Mouse (Mus musculus) ovary, postnatal 14 days (tissue): ENCODE data around the gene Rnf208.
A peak's percentile ranks its signal among the peaks of the same experiment; 100 is the strongest.

Experiments
- DNase-seq: peaks from one replicate; pipeline ENCODE4 v3.0.0; 2022; ENCODE audit warnings: low spot score

Rnf208 gene

DNA sequence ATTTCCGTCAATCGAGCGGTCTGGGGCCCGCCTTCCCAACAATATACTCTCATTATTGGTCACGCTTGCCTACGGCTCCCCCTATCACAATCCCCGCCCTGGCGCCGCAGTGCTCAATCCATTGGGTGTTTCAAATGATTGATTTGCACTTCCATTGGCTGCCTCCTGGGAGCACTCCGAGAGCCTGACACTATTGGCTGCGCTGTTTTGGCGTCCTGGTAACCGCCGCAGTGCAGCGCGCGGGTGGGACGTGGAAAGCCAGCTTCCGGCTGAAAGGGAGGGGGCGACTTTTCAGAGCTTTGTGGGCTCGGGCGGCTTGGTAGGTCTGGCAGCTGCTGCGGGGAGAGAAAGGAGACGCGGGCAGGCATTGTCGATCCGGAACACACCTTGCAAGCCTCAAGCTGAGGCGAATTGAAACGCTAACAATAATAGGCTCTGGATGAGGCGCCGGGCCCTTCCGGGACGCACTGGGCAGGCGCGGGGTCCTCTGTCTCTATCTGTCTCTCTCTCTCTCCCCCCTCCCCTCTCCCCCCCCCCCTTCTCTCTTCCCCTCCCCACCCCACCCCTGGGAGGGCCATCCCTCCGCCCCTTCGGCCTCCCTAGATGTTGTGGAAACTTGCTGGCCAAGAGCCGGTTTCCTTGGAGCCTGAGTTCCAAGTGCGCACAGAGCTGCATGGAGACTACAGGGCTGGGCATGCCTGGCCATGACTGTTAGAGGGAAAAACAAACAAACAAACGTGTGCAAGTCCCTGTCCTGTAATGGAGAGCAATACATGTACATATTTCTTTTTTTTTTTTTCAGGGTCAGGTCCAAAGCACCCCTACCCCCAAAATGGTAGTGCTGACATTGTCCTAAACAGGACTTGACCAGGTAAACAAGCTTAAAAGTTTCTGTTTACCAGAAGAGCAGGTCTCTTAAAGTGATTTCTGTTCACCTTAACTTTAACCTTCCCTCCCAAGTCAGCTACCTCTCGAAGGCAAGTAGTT, 17.0 kb upstream of the Rnf208 start:
- DNase-seq: peak; percentile 92

DNA sequence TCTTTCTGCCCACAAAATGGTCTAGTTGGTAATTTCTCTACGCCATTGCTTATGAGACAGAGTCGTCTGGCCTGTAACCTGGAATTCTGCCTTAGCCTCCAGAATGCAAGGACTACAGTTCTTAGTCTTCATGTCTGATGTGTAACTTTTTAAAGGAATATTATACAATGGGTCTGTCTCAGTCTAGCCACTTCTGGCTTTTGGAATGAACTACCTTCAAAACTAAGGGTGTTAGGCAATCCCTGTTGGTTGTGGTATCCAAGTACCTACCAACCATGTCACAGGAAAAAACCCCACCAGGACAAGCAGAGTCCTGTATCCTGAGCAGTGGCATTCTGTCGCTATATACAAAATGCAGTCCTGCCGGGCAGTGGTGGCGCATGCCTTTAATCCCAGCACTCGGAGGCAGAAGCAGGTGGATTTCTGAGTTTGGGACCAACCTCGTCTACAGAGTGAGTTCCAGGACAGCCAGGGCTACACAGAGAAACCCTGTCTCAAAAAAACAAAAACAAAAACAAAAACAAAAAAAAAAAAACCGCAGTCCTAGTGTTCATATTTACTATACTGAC, 16.2 kb upstream of the Rnf208 start:
- DNase-seq: no peak

- no peak for DNase-seq
Measured at GRCm38 (mm10) chr2:25226864-25227263, 15.2 kb upstream of the Rnf208 start.

DNA sequence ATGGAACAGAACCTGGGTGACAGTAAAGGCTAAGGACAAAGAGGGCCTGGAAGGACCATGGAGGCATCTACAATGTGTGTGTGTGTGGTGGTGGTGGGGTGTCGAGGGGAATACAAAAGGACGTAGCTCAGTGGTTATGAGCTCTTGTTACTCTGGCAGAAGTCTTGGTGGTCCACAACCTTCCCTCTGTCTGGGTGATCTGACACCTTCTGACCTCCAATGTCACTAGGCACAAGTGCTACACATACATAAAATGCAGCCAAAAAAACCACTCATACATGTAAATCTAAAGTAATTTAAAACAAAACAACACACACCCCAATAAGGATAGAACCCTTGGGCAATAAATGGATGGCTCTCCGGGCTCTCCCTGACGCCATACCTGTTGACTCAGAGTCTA, 14.6 kb upstream of the Rnf208 start:
- no peak for DNase-seq

- DNase-seq: peak; percentile 79
Measured at GRCm38 (mm10) chr2:25228431-25228889, 13.6 kb upstream of the Rnf208 start.

GRCm38 (mm10) chr2:25228995-25229530, 13.0 kb upstream of the Rnf208 start:
- DNase-seq: no peak

GRCm38 (mm10) chr2:25229582-25229981, 12.5 kb upstream of the Rnf208 start:
- no peak for DNase-seq

DNA sequence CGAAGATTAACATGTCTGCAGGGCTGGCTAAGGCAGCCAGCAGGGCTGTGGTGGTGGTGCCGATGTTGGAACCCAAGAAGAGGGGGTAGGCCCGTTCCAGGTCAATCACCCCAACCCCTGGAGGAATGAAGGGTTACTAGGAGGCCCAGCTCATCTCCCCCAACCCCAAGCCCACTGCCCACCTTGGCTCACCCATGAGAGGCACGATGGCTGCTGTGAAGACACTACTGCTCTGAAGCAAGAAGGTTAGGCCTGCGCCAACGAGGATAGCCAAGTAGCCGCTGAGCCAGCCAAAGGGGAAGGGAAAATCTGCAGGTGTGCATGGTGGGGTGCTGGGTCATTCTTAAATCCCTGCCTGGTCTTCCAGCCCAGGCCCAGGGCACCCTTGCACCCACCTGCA, 11.5 kb upstream of the Rnf208 start:
- no peak for DNase-seq

- DNase-seq: no peak
Measured at GRCm38 (mm10) chr2:25231038-25231437, 11.0 kb upstream of the Rnf208 start.

DNA sequence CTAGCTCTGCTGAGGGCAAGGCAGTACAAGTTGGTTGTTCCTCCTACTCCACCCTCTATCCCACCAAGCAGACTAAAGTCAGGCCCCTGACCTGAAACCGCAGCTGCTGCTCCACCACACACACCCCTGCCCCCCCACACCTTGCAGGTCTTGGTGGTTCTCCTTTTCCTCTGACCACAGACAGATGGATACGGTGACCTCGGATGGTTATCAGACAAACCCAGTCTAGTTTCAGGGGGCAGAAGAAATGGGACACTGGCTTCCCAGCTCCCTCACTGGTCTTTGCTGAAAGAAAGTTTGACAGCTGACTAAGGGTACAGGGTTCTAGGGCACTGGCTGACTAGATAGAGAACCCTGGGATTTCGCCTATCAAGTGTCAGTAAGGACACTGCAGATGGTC, 8.6 kb upstream of the Rnf208 start:
- DNase-seq: no peak

- DNase-seq: no peak
Measured at GRCm38 (mm10) chr2:25234050-25234449, 8.0 kb upstream of the Rnf208 start, which contains the start of gene Slc34a3. Gene Slc34a3 (minus strand): TSS chr2:25234364.

DNA sequence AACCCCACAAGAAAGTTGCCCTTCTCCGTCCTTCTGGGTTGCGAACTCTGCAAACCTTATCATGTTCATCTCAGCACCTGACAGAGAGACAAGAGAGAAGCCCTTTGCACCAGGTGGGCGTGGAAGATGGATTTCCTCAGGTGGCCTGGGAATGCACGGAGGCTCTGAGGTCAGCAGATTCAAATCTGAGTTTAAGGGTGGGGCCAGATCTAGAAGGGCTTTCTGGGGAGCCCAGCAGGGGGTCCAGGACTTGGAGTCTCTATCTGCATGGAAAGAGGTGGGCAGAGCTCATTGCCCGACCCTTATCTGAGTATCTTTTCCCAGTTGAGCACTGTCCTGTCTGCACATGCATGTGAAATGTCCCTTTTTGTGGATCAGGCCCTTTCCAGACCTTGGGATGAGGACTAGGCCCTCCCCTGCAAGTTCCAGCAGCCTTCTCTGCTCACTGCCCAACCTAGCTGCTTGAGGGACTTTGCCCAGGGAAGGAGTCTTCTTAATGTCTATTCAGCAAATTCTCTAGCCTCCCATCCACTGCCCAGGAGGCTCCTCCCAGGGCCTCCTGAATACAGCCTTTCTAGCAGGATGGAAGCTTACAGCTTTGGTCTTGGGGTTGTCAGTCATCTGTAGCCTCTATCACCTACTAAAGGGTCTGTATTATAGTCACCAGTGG, 7.4 kb upstream of the Rnf208 start:
- DNase-seq: no peak

- no peak for DNase-seq
Measured at GRCm38 (mm10) chr2:25236614-25237013, 5.4 kb upstream of the Rnf208 start, which contains the start of gene Rnf224. Gene Rnf224 (minus strand): TSS chr2:25236787.

- no peak for DNase-seq
Measured at GRCm38 (mm10) chr2:25237522-25237921, 4.5 kb upstream of the Rnf208 start.

DNA sequence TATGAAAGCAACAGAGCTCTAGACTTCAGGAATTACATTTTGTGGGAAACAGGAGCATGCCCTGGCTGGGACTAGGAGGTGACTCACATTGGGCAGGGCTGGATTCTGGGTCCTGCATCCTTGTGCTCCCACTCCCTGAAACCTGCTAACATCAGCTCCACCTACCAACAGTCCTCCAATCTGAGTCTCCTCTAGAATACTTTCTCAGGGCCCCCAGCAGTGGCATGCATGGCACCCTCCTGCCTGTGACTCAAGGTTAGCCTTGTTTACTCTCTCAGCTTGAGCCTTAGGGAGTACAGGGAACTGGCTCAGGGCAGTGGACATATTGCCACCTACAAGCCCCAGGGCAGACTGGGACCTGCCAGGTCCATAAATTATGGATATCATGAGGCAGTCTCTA, 3.9 kb upstream of the Rnf208 start:
- no peak for DNase-seq

DNA sequence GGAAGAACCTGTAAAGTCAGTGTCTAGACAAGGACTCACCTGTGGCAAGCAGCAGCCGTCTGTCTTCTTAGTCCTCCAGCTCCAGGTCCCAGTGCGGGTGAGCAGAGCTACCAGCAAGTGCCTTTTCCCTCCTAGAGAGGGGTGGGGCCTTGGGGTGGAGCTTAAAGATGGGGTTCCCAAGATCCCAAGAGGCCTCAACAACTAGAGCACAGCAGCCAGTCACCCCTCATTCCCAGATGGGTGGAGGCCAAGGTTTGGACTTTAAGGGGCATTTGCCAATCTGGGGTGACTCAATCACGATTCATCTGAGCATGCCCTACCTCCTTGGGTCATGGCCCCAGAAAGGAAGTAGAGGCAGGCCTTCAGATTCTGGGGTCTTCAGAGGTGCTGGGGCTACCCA, 2.3 kb upstream of the Rnf208 start:
- DNase-seq: no peak

GRCm38 (mm10) chr2:25240310-25240709, 1.7 kb upstream of the Rnf208 start:
- DNase-seq: no peak

DNA sequence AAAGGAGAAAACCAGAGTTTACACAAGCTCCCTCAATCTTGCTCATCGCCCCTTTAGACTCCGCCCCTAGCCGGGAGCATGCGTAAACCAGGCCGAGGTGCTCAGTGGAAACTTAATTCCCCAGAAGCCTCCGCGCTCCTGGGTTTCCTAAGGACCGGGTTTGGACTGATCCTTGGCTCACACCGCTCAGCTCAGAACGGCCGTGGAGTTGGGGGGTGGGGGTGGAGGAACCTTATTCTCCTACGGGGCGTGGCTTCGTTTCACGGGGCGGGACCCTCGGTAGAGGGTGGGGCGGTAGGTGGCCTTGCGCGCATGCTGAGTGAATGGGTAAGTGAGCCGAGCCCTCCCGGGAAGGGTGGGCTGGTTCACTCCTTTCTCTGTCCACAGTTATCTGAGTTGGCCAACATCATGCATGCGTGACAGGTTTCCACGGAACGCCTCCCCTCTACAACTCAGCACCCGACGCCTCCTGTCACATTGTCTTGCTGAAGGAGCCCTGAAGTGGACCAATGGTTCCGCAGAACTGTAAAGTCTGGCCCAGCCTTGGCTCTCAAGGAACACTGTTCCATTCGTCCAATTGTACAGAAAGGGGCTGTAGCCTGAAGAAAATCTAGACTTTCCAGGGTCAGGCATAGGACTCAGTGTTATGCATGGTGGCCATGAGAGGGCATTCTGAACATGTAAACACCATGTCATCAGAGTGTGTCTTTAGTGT, 1.2 kb upstream of the Rnf208 start:
- DNase-seq: peak; percentile 56

- no peak for DNase-seq
Measured at GRCm38 (mm10) chr2:25241438-25241775, 648 bp upstream of the Rnf208 start.

DNA sequence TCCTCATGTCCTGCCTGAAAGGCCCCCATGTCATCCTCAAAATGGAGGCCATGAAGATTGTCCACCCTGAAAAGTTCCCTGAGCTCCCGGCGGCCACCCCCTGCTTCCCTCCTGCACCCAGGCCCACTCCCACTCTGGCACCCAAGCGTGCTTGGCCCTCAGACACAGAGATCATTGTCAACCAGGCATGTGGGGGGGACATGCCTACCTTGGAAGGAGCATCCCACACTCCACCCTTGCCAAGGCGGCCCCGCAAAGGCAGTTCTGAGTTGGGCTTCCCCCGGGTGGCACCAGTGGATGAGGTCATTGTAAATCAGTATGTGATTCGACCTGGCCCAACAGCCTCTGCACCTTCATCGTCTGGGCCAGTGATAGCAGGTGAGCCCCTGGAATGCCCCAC, 1.3 kb downstream of the Rnf208 start:
- DNase-seq: no peak

- no peak for DNase-seq
Measured at GRCm38 (mm10) chr2:25244144-25244543, 2.1 kb downstream of the Rnf208 start.
